Mouse (Mus musculus) midbrain, embryonic 11.5 days (tissue): ENCODE data around the gene Polr1e. TPM values are rescaled to one million over a fixed set of nuclear protein-coding genes. Genes with fewer than 3 reads are reported as not detected.

Experiments used
- ATAC-seq: fragments of 200-750 bp; cut with Nextera tagmentation; 2 replicates; pipeline ENCODE4 v1.8.0; 2017; ENCODE audit warnings: moderate TSS enrichment, moderate library complexity; ENCODE audit not compliant: low FRiP score
- DNase-seq: peaks from one replicate; pipeline ENCODE4 v3.0.0; 2015; ENCODE audit warnings: low spot score; ENCODE audit errors: missing footprints
- H3K27ac ChIP-seq: fragments of 300-500 bp; sonication (generic); 2 replicates; pipeline ENCODE4 v1.5.1; 2014; ENCODE audit warnings: low read depth, low read length
- H3K27me3 ChIP-seq: fragments of 300-500 bp; sonication (generic); 2 replicates; pipeline ENCODE4 v1.6.1; 2014; ENCODE audit warnings: mild to moderate bottlenecking, low read length, moderate library complexity, mixed read lengths; ENCODE audit not compliant: control insufficient read depth, insufficient read depth
- H3K36me3 ChIP-seq: fragments of 300-500 bp; sonication (generic); 2 replicates; pipeline ENCODE4 v1.6.1; 2014; ENCODE audit warnings: mild to moderate bottlenecking, low read length, moderate library complexity, mixed read lengths; ENCODE audit not compliant: control insufficient read depth, insufficient read depth
- H3K4me1 ChIP-seq: fragments of 300-500 bp; sonication (generic); 2 replicates; pipeline ENCODE4 v1.6.1; 2014; ENCODE audit warnings: low read length; ENCODE audit not compliant: control insufficient read depth, insufficient read depth
- H3K4me2 ChIP-seq: fragments of 300-500 bp; sonication (generic); 2 replicates; pipeline ENCODE4 v1.6.1; 2014; ENCODE audit warnings: mild to moderate bottlenecking, moderate library complexity
- H3K4me3 ChIP-seq: fragments of 300-500 bp; sonication (generic); 2 replicates; pipeline ENCODE4 v1.5.1; 2014; ENCODE audit warnings: low read depth, low read length
- H3K9ac ChIP-seq: fragments of 300-500 bp; sonication (generic); 2 replicates; pipeline ENCODE4 v1.6.1; 2014; ENCODE audit warnings: low read length
- H3K9me3 ChIP-seq: fragments of 300-500 bp; sonication (generic); 2 replicates; pipeline ENCODE4 v1.6.1; 2016; ENCODE audit warnings: low read length; ENCODE audit not compliant: control insufficient read depth
- WGBS: fragments of 180-500 bp; shearing (Covaris S2); extraction: QIAGEN DNeasy Blood & Tissue Kit; methylation state at CpG from one replicate; pipeline ENCODE4 v1.1.7; 2014; 5-methylcytosine and 5-hydroxymethylcytosine counted together
- polyA plus RNA-seq: library from polyadenylated mRNA; unstranded; fragments of >200 nt; fragmentation: Nextera tagmentation; extraction: Ambion mirVana; gene quantifications from 2 replicates; pipeline ENCODE4 v1.2.1, GENCODE M21; 2014

Polr1e gene
- polyA plus RNA-seq, result 51.6 and 56.3 TPM in 2 replicates

GRCm38 (mm10) chr4:45018452-45018980 lies at the start of gene Polr1e:
Gene Polr1e (plus strand): TSS chr4:45018583.
- H3K36me3 ChIP-seq, result no peaks in the 10 kb centered on the region
- H3K27ac ChIP-seq, result no peak within 1 kb of the TSS

GRCm38 (mm10) chr4:44970056-44970455 lies 48.3 kb upstream of the Polr1e start:
- ATAC-seq, result no peak
- Histone ChIP-seq H3K4me2 (no peak overlapping the region), H3K4me3 (no peak overlapping the region), H3K27me3 (no peaks in the 10 kb centered on the region), H3K9ac (no peak overlapping the region), H3K36me3 (no peaks in the 10 kb centered on the region), H3K9me3 (no peaks in the 10 kb centered on the region), H3K27ac (no peak overlapping the region), H3K4me1 (0 out of 2 replicates have a peak, but pooled peaks cover 2% of the 10 kb centered on the region)
- WGBS, result 88% methylated on average over 7 of the region's 7 CpGs
- DNase-seq, result peak; percentile 68

More at GRCm38 (mm10) chr4:45018452-45018980, at the start of gene Polr1e:
- Histone ChIP-seq H3K9me3 (no peaks in the 10 kb centered on the region), H3K4me3 (peak within 1 kb of the TSS; percentile 76), H3K27me3 (no peaks in the 10 kb centered on the region), H3K9ac (peak within 1 kb of the TSS; percentile 76), H3K4me1 (peaks cover 16% of the 10 kb centered on the region), H3K4me2 (peak within 1 kb of the TSS; percentile 91)
- DNase-seq (peak; percentile 99), ATAC-seq (peak; percentile 93)
- WGBS, result under 1% methylated on average over 29 of the region's 29 CpGs

- no peak overlapping the region for H3K4me2 ChIP-seq
- ATAC-seq, result 0 out of 2 replicates have a peak, but pooled peaks have one; percentile 22
- no peak overlapping the region for H3K27ac ChIP-seq
- no peaks in the 10 kb centered on the region for H3K36me3 ChIP-seq
- no peak overlapping the region for H3K4me3 ChIP-seq
- no peaks in the 10 kb centered on the region for H3K27me3 ChIP-seq
- 23% methylated on average over 10 of the region's 10 CpGs for WGBS
- no peak overlapping the region for H3K9ac ChIP-seq
- peak; percentile 96 for DNase-seq
- H3K4me1 ChIP-seq, result 0 out of 2 replicates have a peak, but pooled peaks cover 2% of the 10 kb centered on the region
- no peaks in the 10 kb centered on the region for H3K9me3 ChIP-seq
Measured at GRCm38 (mm10) chr4:44970612-44971110, 47.7 kb upstream of the Polr1e start.

- Histone ChIP-seq H3K27me3 (no peaks in the 10 kb centered on the region), H3K9ac (peak overlapping the region; percentile 24; the same call in 1 of the 2 replicates), H3K4me3 (no peak overlapping the region), H3K4me1 (0 out of 2 replicates have a peak, but pooled peaks cover 2% of the 10 kb centered on the region), H3K9me3 (no peaks in the 10 kb centered on the region), H3K36me3 (no peaks in the 10 kb centered on the region), H3K27ac (no peak overlapping the region), H3K4me2 (peak overlapping the region; percentile 19; the same call in 1 of the 2 replicates)
- peak; percentile 98 for DNase-seq
- peak; percentile 52; the same call in 1 of the 2 replicates for ATAC-seq
- 15% methylated on average over 9 of the region's 9 CpGs for WGBS
Measured at GRCm38 (mm10) chr4:44973450-44973849, 44.9 kb upstream of the Polr1e start.

- Histone ChIP-seq H3K27ac (no peak overlapping the region), H3K4me2 (peak overlapping the region; percentile 19; the same call in 1 of the 2 replicates)
Measured at GRCm38 (mm10) chr4:44973871-44974270, 44.5 kb upstream of the Polr1e start.

GRCm38 (mm10) chr4:44974331-44974730 lies 44.1 kb upstream of the Polr1e start:
- no peak overlapping the region for H3K4me3 ChIP-seq
- H3K9me3 ChIP-seq, result no peaks in the 10 kb centered on the region
- no peaks in the 10 kb centered on the region for H3K36me3 ChIP-seq
- no peak overlapping the region for H3K9ac ChIP-seq
- no peak overlapping the region for H3K27ac ChIP-seq
- 0 out of 2 replicates have a peak, but pooled peaks cover 2% of the 10 kb centered on the region for H3K4me1 ChIP-seq
- ATAC-seq (no peak), DNase-seq (peak; percentile 51)
- WGBS, result 80% methylated on average over 8 of the region's 8 CpGs
- H3K4me2 ChIP-seq, result no peak overlapping the region
- no peaks in the 10 kb centered on the region for H3K27me3 ChIP-seq

More at GRCm38 (mm10) chr4:44973871-44974270, 44.5 kb upstream of the Polr1e start:
- Histone ChIP-seq H3K9me3 (no peaks in the 10 kb centered on the region), H3K27me3 (no peaks in the 10 kb centered on the region), H3K4me1 (0 out of 2 replicates have a peak, but pooled peaks cover 2% of the 10 kb centered on the region), H3K9ac (peak overlapping the region; percentile 24; the same call in 1 of the 2 replicates), H3K4me3 (no peak overlapping the region), H3K36me3 (no peaks in the 10 kb centered on the region)
- ATAC-seq (peak; percentile 48; the same call in 1 of the 2 replicates), DNase-seq (no peak)
- WGBS, result 65% methylated on average over 14 of the region's 14 CpGs

GRCm38 (mm10) chr4:44976026-44976615 lies 42.3 kb upstream of the Polr1e start:
- no peaks in the 10 kb centered on the region for H3K9me3 ChIP-seq
- no peak overlapping the region for H3K9ac ChIP-seq
- no peak overlapping the region for H3K4me2 ChIP-seq
- no peaks in the 10 kb centered on the region for H3K4me1 ChIP-seq
- no peak for ATAC-seq
- 79% methylated on average over 6 of the region's 6 CpGs for WGBS
- no peaks in the 10 kb centered on the region for H3K36me3 ChIP-seq
- H3K27me3 ChIP-seq, result no peaks in the 10 kb centered on the region
- H3K27ac ChIP-seq, result no peak overlapping the region
- H3K4me3 ChIP-seq, result no peak overlapping the region
- DNase-seq, result peak; percentile 71

GRCm38 (mm10) chr4:44976921-44977710 lies 41.3 kb upstream of the Polr1e start:
- Histone ChIP-seq H3K4me1 (peaks cover 6% of the 10 kb centered on the region; the same call in 1 of the 2 replicates), H3K27ac (no peak overlapping the region), H3K36me3 (no peaks in the 10 kb centered on the region), H3K4me2 (no peak overlapping the region), H3K9ac (no peak overlapping the region), H3K4me3 (no peak overlapping the region), H3K27me3 (no peaks in the 10 kb centered on the region), H3K9me3 (no peaks in the 10 kb centered on the region)
- WGBS, result 87% methylated on average over 10 of the region's 10 CpGs
- DNase-seq, result peak; percentile 62
- ATAC-seq, result no peak
